Mouse (Mus musculus) CD4-positive, CD25-positive, alpha-beta regulatory T cell, adult 4 months (primary cell): ENCODE measurements around the gene Trappc6a. TPM values are rescaled to one million over a fixed set of nuclear protein-coding genes. Genes with fewer than 3 reads are reported as not detected.

Source experiments
- ATAC-seq: one replicate; pipeline ENCODE4 v1.8.0; 2017
- polyA plus RNA-seq, 2 experiments: library from polyadenylated mRNA; unstranded; fragments of 100-300 nt; shearing (Covaris generic); gene quantifications; one replicate each; pipeline ENCODE4 v1.2.1; 2017

Gene Trappc6a
- polyA plus RNA-seq, 2 experiments from 2014 or later, result 45.8 to 50.7 TPM

GRCm38 (mm10) chr7:19562643-19563410 is 54.6 kb downstream of the Trappc6a start, which contains the start of gene Ppp1r37:
Gene Ppp1r37 (minus strand): TSS chr7:19563076.
- ATAC-seq, result no peak

DNA sequence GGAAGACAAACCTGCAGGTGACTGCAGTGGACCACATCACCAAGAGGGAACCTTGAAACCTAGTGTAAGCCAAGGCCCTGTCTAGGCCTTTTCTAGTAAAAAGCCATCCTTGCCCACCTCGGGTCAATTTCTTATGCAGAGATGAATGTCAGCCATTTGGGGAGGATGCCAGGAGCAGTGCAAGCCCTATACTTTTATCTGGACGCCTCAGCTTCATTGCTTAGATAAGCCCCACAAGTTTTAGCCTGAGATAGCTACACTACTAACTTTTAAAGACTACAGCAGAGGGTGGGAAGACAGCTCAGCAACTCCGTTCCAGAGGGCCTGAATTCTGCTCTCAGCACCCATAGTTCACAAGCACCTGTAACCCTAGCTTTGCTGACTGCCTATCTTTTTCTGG is 55.7 kb downstream of the Trappc6a start:
- no peak for ATAC-seq

DNA sequence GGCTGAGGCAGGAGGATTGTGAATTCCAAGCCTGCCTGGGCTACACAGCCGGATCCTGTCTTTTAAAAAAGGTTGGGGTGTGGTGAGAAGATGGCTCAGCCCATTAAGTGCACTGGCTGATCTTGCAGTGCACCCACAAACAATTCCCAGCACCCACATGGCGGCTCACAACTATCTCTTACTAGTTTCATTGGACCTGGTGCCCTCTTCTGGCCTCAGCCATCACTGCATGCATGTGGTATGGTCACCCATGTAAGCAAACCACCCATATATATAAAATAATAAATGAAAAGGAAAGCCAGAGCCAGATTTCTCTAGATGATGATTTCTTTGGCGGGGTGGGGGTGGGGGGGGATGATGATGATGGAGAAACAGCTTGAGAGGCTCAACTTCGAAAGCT is 56.3 kb downstream of the Trappc6a start:
- no peak for ATAC-seq

Other genes starting within 250 kb of the Trappc6a start
- 100 to 1,000 TPM in 1 of 2 experiments, 10 to 100 TPM in 1; 52.3 to 109 TPM for gene Vasp, start 236.6 kb upstream of the Trappc6a start, polyA plus RNA-seq
- gene Ppm1n, start 228.3 kb upstream of the Trappc6a start, polyA plus RNA-seq, result 1 to 10 TPM; 1.7 to 2.1 TPM
- not detected for gene Rtn2, start 225.8 kb upstream of the Trappc6a start, polyA plus RNA-seq
- 1 to 10 TPM in 1 of 2 experiments, under 1 TPM in 1; 0.35 to 2.7 TPM for gene Fosb, start 198.3 kb upstream of the Trappc6a start, polyA plus RNA-seq
- gene Ercc1, start 163.6 kb upstream of the Trappc6a start, polyA plus RNA-seq, result 10 to 100 TPM; 71.2 to 78.1 TPM
- gene Cd3eap, start 148.9 kb upstream of the Trappc6a start, polyA plus RNA-seq, result 10 to 100 TPM; 15.8 to 17.6 TPM
- gene Ppp1r13l, start 148.6 kb upstream of the Trappc6a start, polyA plus RNA-seq, result not detected
- 10 to 100 TPM; 10.1 to 11.6 TPM for gene Ercc2, start 126.4 kb upstream of the Trappc6a start, polyA plus RNA-seq
- 1 to 10 TPM; 2.6 to 3.3 TPM for gene Klc3, start 104.3 kb upstream of the Trappc6a start, polyA plus RNA-seq
- gene Ckm, start 103.6 kb upstream of the Trappc6a start, polyA plus RNA-seq, result not detected
- gene Mark4, start 49.6 kb upstream of the Trappc6a start, polyA plus RNA-seq, result 1 to 10 TPM in 1 of 2 experiments, under 1 TPM in 1; 0.91 to 1.3 TPM
- gene Exoc3l2, start 45.1 kb upstream of the Trappc6a start, polyA plus RNA-seq, result not detected
- gene Bloc1s3, start within 50 bp of the Trappc6a start, polyA plus RNA-seq, result under 1 TPM; 0.37 to 0.86 TPM
- gene Nkpd1, start 9.4 kb downstream of the Trappc6a start, polyA plus RNA-seq, result not detected
- gene Ppp1r37, start 54.7 kb downstream of the Trappc6a start, polyA plus RNA-seq, result 1 to 10 TPM; 1.9 to 2.8 TPM
- gene Zfp296, start 68.9 kb downstream of the Trappc6a start, polyA plus RNA-seq, result 1 to 10 TPM; 1.7 to 1.9 TPM
- 100 to 1,000 TPM in 1 of 2 experiments, 10 to 100 TPM in 1; 91.0 to 100 TPM for gene Gemin7, start 69.2 kb downstream of the Trappc6a start, polyA plus RNA-seq
- gene Clasrp, start 96.1 kb downstream of the Trappc6a start, polyA plus RNA-seq, result 1 to 10 TPM; 9.0 to 9.4 TPM
- 10 to 100 TPM; 12.7 to 14.8 TPM for gene Relb, start 121.0 kb downstream of the Trappc6a start, polyA plus RNA-seq
- 10 to 100 TPM; 24.4 to 28.1 TPM for gene Clptm1, start 156.6 kb downstream of the Trappc6a start, polyA plus RNA-seq
- not detected for gene Apoc2, start 169.5 kb downstream of the Trappc6a start, polyA plus RNA-seq
- gene Gm44805, start 173.0 kb downstream of the Trappc6a start, polyA plus RNA-seq, result not detected
- gene Apoc4, start 173.1 kb downstream of the Trappc6a start, polyA plus RNA-seq, result under 1 TPM in 1 of 2 experiments, not detected in 1; 0.36 TPM
- gene Apoc1, start 184.3 kb downstream of the Trappc6a start, polyA plus RNA-seq, result not detected
- 1 to 10 TPM; 6.6 to 7.6 TPM for gene Apoe, start 190.8 kb downstream of the Trappc6a start, polyA plus RNA-seq
- 1 to 10 TPM; 3.7 to 6.9 TPM for gene Tomm40, start 207.0 kb downstream of the Trappc6a start, polyA plus RNA-seq
- gene Nectin2, start 242.1 kb downstream of the Trappc6a start, polyA plus RNA-seq, result under 1 TPM in 1 of 2 experiments, not detected in 1; 0.12 TPM